27 mouse cellular contexts compared by ENCODE assay signal in genomic region chr10:25461832-25462231, GRCm38 (mm10).
A peak's percentile ranks its signal among the peaks of the same experiment; 100 is the strongest.
DNase-seq lines count a peak whose midpoint lies in the region; ATAC-seq lines count a peak whose summit lies in the region.
"Had no signal": no experiment of that assay in that cellular context is flagged by ENCODE, and none has a peak within 500 bp of the region (broad histone marks: within the 10 kb centered on the region; RNA-seq: fewer than 3 reads in every experiment).

No protein-coding gene starts in this region.

- WGBS in forebrain, embryonic 13.5 days, result 71% methylated on average over 1 of the region's 1 CpGs
- WGBS in forebrain, embryonic 12.5 days, result 73% methylated on average over 1 of the region's 1 CpGs
- WGBS in forebrain, embryonic 16.5 days, result 70% methylated on average over 1 of the region's 1 CpGs
- 76% methylated on average over 1 of the region's 1 CpGs for WGBS in forebrain, embryonic 10.5 days
- WGBS in heart, embryonic 12.5 days, result 17% methylated on average over 1 of the region's 1 CpGs
- WGBS in neural tube, embryonic 12.5 days, result 45% methylated on average over 1 of the region's 1 CpGs
- 46% methylated on average over 1 of the region's 1 CpGs for WGBS in neural tube, embryonic 15.5 days

- peak; percentile 59; the same call in 1 of the 2 replicates for ATAC-seq in forebrain, embryonic 13.5 days
- no peak for ATAC-seq in forebrain, embryonic 12.5 days (ENCODE audit: low FRiP score)
- peak; percentile 58; the same call in 1 of the 2 replicates for ATAC-seq in forebrain, embryonic 16.5 days
- 0 out of 2 replicates have a peak, but pooled peaks have one; percentile 15 for ATAC-seq in heart, embryonic 12.5 days (ENCODE audit: insufficient number of reproducible peaks, low FRiP score)
- ATAC-seq in neural tube, embryonic 12.5 days (ENCODE audit: low FRiP score, low read depth), result 0 out of 2 replicates have a peak, but pooled peaks have one; percentile 41
- ATAC-seq in neural tube, embryonic 15.5 days (ENCODE audit: low FRiP score), result no peak
- ATAC-seq: activated CD4-positive, CD25-positive, alpha-beta regulatory T cell, adult 4 months; CD4-positive, CD25-positive, alpha-beta regulatory T cell, adult 4 months; Patski had no signal

- H3K27ac ChIP-seq in forebrain, embryonic 13.5 days, result no peak overlapping the region
- H3K27ac ChIP-seq in forebrain, embryonic 12.5 days, result no peak overlapping the region
- no peak overlapping the region for H3K27ac ChIP-seq in forebrain, embryonic 16.5 days (ENCODE audit: low read length)
- no peak overlapping the region for H3K27ac ChIP-seq in forebrain, embryonic 10.5 days
- H3K27ac ChIP-seq in heart, embryonic 12.5 days (ENCODE audit: poor library complexity, severe bottlenecking), result peak overlapping the region; percentile 32; the same call in 1 of the 2 replicates
- H3K27ac ChIP-seq in neural tube, embryonic 12.5 days, result no peak overlapping the region
- H3K27ac ChIP-seq in neural tube, embryonic 15.5 days (replicated peaks), result no peak overlapping the region
- H3K27ac ChIP-seq: embryonic facial prominence, embryonic 13.5 days; embryonic facial prominence, embryonic 15.5 days had no signal

- H3K4me2 ChIP-seq in forebrain, embryonic 13.5 days, result no peak overlapping the region
- H3K4me2 ChIP-seq in forebrain, embryonic 12.5 days, result no peak overlapping the region
- H3K4me2 ChIP-seq in forebrain, embryonic 16.5 days (ENCODE audit: low read length), result no peak overlapping the region
- no peak overlapping the region for H3K4me2 ChIP-seq in heart, embryonic 12.5 days
- H3K4me2 ChIP-seq in neural tube, embryonic 12.5 days (replicated peaks), result no peak overlapping the region
- H3K4me2 ChIP-seq in neural tube, embryonic 15.5 days, result no peak overlapping the region
- H3K4me2 ChIP-seq: embryonic facial prominence, embryonic 13.5 days; embryonic facial prominence, embryonic 15.5 days had no signal

- no peak overlapping the region for H3K9ac ChIP-seq in forebrain, embryonic 13.5 days
- no peak overlapping the region for H3K9ac ChIP-seq in forebrain, embryonic 12.5 days
- H3K9ac ChIP-seq in forebrain, embryonic 16.5 days (replicated peaks; ENCODE audit: low read depth, low read length), result no peak overlapping the region
- no peak overlapping the region for H3K9ac ChIP-seq in heart, embryonic 12.5 days
- H3K9ac ChIP-seq in neural tube, embryonic 12.5 days, result no peak overlapping the region
- H3K9ac ChIP-seq in neural tube, embryonic 15.5 days (replicated peaks), result no peak overlapping the region
- H3K9ac ChIP-seq: embryonic facial prominence, embryonic 13.5 days; embryonic facial prominence, embryonic 15.5 days had no signal

- H3K27me3 ChIP-seq in forebrain, embryonic 13.5 days, result no peaks in the 10 kb centered on the region
- H3K27me3 ChIP-seq in forebrain, embryonic 12.5 days, result no peaks in the 10 kb centered on the region
- no peaks in the 10 kb centered on the region for H3K27me3 ChIP-seq in forebrain, embryonic 16.5 days (replicated peaks; ENCODE audit: control insufficient read depth, insufficient read depth, low read length)
- H3K27me3 ChIP-seq in forebrain, embryonic 10.5 days (ENCODE audit: poor library complexity, severe bottlenecking), result no peaks in the 10 kb centered on the region
- no peaks in the 10 kb centered on the region for H3K27me3 ChIP-seq in heart, embryonic 12.5 days (replicated peaks)
- no peaks in the 10 kb centered on the region for H3K27me3 ChIP-seq in neural tube, embryonic 12.5 days (replicated peaks)
- H3K27me3 ChIP-seq in neural tube, embryonic 15.5 days (replicated peaks), result no peaks in the 10 kb centered on the region
- H3K27me3 ChIP-seq: CH12.LX; embryonic facial prominence, embryonic 13.5 days; embryonic facial prominence, embryonic 15.5 days; Patski had no signal

- no peaks in the 10 kb centered on the region for H3K9me3 ChIP-seq in forebrain, embryonic 13.5 days (replicated peaks)
- H3K9me3 ChIP-seq in forebrain, embryonic 12.5 days, result no peaks in the 10 kb centered on the region
- no peaks in the 10 kb centered on the region for H3K9me3 ChIP-seq in forebrain, embryonic 16.5 days (ENCODE audit: control insufficient read depth, low read length)
- H3K9me3 ChIP-seq in forebrain, embryonic 10.5 days, result no peaks in the 10 kb centered on the region
- H3K9me3 ChIP-seq in heart, embryonic 12.5 days (replicated peaks), result no peaks in the 10 kb centered on the region
- H3K9me3 ChIP-seq in neural tube, embryonic 12.5 days, result no peaks in the 10 kb centered on the region
- H3K9me3 ChIP-seq in neural tube, embryonic 15.5 days (replicated peaks), result no peaks in the 10 kb centered on the region
- H3K9me3 ChIP-seq: embryonic facial prominence, embryonic 13.5 days; embryonic facial prominence, embryonic 15.5 days; G1E had no signal

- no peaks in the 10 kb centered on the region for H3K36me3 ChIP-seq in forebrain, embryonic 13.5 days (ENCODE audit: poor library complexity, severe bottlenecking)
- H3K36me3 ChIP-seq in forebrain, embryonic 12.5 days (replicated peaks), result no peaks in the 10 kb centered on the region
- H3K36me3 ChIP-seq in forebrain, embryonic 16.5 days (ENCODE audit: control insufficient read depth, insufficient read depth), result no peaks in the 10 kb centered on the region
- no peaks in the 10 kb centered on the region for H3K36me3 ChIP-seq in forebrain, embryonic 10.5 days (replicated peaks)
- H3K36me3 ChIP-seq in heart, embryonic 12.5 days, result no peaks in the 10 kb centered on the region
- no peaks in the 10 kb centered on the region for H3K36me3 ChIP-seq in neural tube, embryonic 12.5 days
- H3K36me3 ChIP-seq in neural tube, embryonic 15.5 days, result no peaks in the 10 kb centered on the region
- H3K36me3 ChIP-seq: embryonic facial prominence, embryonic 13.5 days; embryonic facial prominence, embryonic 15.5 days; G1E had no signal

- no peak for DNase-seq in forebrain, embryonic 10.5 days (ENCODE audit: extremely low spot score, low spot score)
- DNase-seq in heart, adult 8-10 months (ENCODE audit: low spot score), result no peak
- DNase-seq: adrenal gland, adult 8-10 months; adrenal gland, postnatal 14 days; adrenal gland, postnatal 36 days; B cell, adult 2 months; cerebellum, adult 11 months; cerebellum, adult 18-20 months; cerebellum, adult 8-10 months; cerebellum, adult 9-11 months; cerebellum, postnatal 14 days; cerebellum, postnatal 36 days; embryo, embryonic 11 days had no signal

- peaks cover 10% of the 10 kb centered on the region; the same call in 1 of the 2 replicates for H3K4me1 ChIP-seq in forebrain, embryonic 13.5 days
- no peaks in the 10 kb centered on the region for H3K4me1 ChIP-seq in forebrain, embryonic 12.5 days
- H3K4me1 ChIP-seq in forebrain, embryonic 16.5 days (replicated peaks; ENCODE audit: control insufficient read depth, insufficient read depth, low read length), result peaks cover 3% of the 10 kb centered on the region; the same call in 1 of the 2 replicates
- no peaks in the 10 kb centered on the region for H3K4me1 ChIP-seq in forebrain, embryonic 10.5 days
- peaks cover 29% of the 10 kb centered on the region for H3K4me1 ChIP-seq in heart, embryonic 12.5 days (replicated peaks)
- peaks cover 5% of the 10 kb centered on the region; the same call in 1 of the 2 replicates for H3K4me1 ChIP-seq in neural tube, embryonic 12.5 days
- H3K4me1 ChIP-seq in neural tube, embryonic 15.5 days, result no peaks in the 10 kb centered on the region
- H3K4me1 ChIP-seq: embryonic facial prominence, embryonic 15.5 days had no signal

- no peak overlapping the region for H3K4me3 ChIP-seq in forebrain, embryonic 13.5 days
- H3K4me3 ChIP-seq in forebrain, embryonic 12.5 days (replicated peaks), result no peak overlapping the region
- H3K4me3 ChIP-seq in forebrain, embryonic 16.5 days (replicated peaks; ENCODE audit: low read length), result no peak overlapping the region
- no peak overlapping the region for H3K4me3 ChIP-seq in forebrain, embryonic 10.5 days
- H3K4me3 ChIP-seq in heart, embryonic 12.5 days, result no peak overlapping the region
- H3K4me3 ChIP-seq in neural tube, embryonic 12.5 days, result no peak overlapping the region
- H3K4me3 ChIP-seq in neural tube, embryonic 15.5 days (replicated peaks), result no peak overlapping the region
- H3K4me3 ChIP-seq: embryonic facial prominence, embryonic 13.5 days; embryonic facial prominence, embryonic 15.5 days; erythroblast, embryonic 14.5 days had no signal

Comparison
In these comparisons a context has a peak if more than half of its experiments do, and no peak if none do; other contexts are left out.
1. ATAC-seq: peak in forebrain, embryonic 13.5 days (single experiment), forebrain, embryonic 16.5 days (single experiment), heart, embryonic 12.5 days (single experiment) and neural tube, embryonic 12.5 days (single experiment); none in forebrain, embryonic 12.5 days (single experiment) and neural tube, embryonic 15.5 days (single experiment).